Mouse (Mus musculus): Measurements from ENCODE around the gene Map3k4.

DNA sequence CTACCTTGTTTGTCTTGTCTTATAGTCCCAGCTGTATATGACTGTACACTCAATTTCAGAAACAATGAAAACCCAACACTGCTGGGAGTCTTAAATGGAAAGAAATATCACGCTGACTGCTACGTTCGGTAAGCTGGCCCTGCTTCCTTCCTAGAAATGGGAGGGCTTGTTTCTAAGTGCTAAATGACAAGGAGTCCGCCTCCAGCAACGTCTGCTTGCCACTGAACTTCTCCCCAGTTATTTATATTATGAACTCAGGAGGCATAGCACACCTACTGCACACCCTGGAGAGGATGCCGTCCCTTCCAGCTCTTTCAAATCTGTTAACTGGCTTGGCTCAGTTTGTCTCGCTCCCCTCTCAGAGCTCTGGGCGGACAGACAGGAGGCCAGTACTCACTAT lies 105.2 kb downstream of the Map3k4 start:
- TF ChIP-seq CTCF (IDR thresholded peaks at IDR 0.05; ENCODE audit: borderline replicate concordance, insufficient read depth, low read depth, low read length) (no peak), POLR2A (IDR thresholded peaks at IDR 0.05; ENCODE audit: borderline replicate concordance, insufficient read depth, low read length) (no peak)
